Mouse (Mus musculus) CD8-positive naive resting alpha-beta T cell, adult 57 days (primary cell): Measurements from ENCODE around the gene Asb14. TPM values are rescaled to one million over a fixed set of nuclear protein-coding genes. Genes with fewer than 3 reads are reported as not detected.

Experiments
- total RNA-seq: library from RNA; stranded (reverse); gene quantifications from one replicate; pipeline ENCODE4 v1.2.4, GENCODE M21; 2023

Gene Asb14
- total RNA-seq = not detected

GRCm38 (mm10) chr14:26894392-26894791 lies at the start of gene Asb14:
Asb14 (plus strand) TSS chr14:26894557.

Other genes starting within 250 kb of the Asb14 start
- gene Pde12, start 224.7 kb upstream of the Asb14 start, total RNA-seq = 12.3 TPM
- 0.31 TPM for gene Dnah12, start 201.3 kb upstream of the Asb14 start, total RNA-seq
- 45.6 TPM for gene Appl1, start 76.7 kb downstream of the Asb14 start, total RNA-seq
- not detected for gene Hesx1, start 99.9 kb downstream of the Asb14 start, total RNA-seq
- gene Il17rd, start 144.4 kb downstream of the Asb14 start, total RNA-seq = 1.4 TPM
- 91.2 TPM for gene Arhgef3, start 220.3 kb downstream of the Asb14 start, total RNA-seq